Mouse (Mus musculus) small intestine, adult 2 months (tissue): ENCODE measurements around the gene Rbm3. TPM values are rescaled to one million over a fixed set of nuclear protein-coding genes. Genes with fewer than 3 reads are reported as not detected.

ENCODE experiments used
- H3K27ac ChIP-seq: fragments of 200-500 bp; 2 replicates; pipeline ENCODE4 v1.5.1; 2012; ENCODE audit warnings: low read depth, low read length, control low read depth, inconsistent platforms; ENCODE audit not compliant: insufficient read depth
- H3K27me3 ChIP-seq: fragments of 200-500 bp; 2 replicates; pipeline ENCODE4 v1.6.1; 2012; ENCODE audit warnings: mild to moderate bottlenecking, moderate library complexity, low read length, inconsistent platforms; ENCODE audit not compliant: control insufficient read depth, insufficient read depth
- H3K36me3 ChIP-seq: fragments of 200-500 bp; 2 replicates; pipeline ENCODE4 v1.6.1; 2012; ENCODE audit warnings: mild to moderate bottlenecking, low read length, control low read depth, inconsistent platforms; ENCODE audit not compliant: control insufficient read depth, insufficient read depth
- H3K4me1 ChIP-seq: fragments of 200-500 bp; 2 replicates; pipeline ENCODE4 v1.6.1; 2012; ENCODE audit warnings: low read length, inconsistent platforms, mixed read lengths; ENCODE audit not compliant: control insufficient read depth, insufficient read depth, insufficient read length
- H3K4me3 ChIP-seq: fragments of 200-500 bp; 2 replicates; pipeline ENCODE4 v1.5.1; 2012; ENCODE audit warnings: low read depth, mild to moderate bottlenecking, control low read depth, inconsistent platforms, low read length, moderate library complexity
- CTCF ChIP-seq: fragments of 200-500 bp; IDR thresholded peaks from 2 replicates; pipeline ENCODE4 v1.5.1; 2012; ENCODE audit warnings: low read depth, mild to moderate bottlenecking, control low read depth, inconsistent platforms, low read length, moderate library complexity, mixed read lengths; ENCODE audit not compliant: insufficient replicate concordance, insufficient read length; ENCODE audit errors: extremely low read depth
- POLR2A ChIP-seq: fragments of 200-500 bp; IDR thresholded peaks from 2 replicates; pipeline ENCODE4 v1.6.1; 2012; ENCODE audit warnings: low read depth, mild to moderate bottlenecking, control low read depth, inconsistent platforms, low read length, moderate library complexity
- WGBS: fragments of 180-500 bp; shearing (Covaris S2); methylation state at CpG from one replicate; pipeline ENCODE4 v1.1.7; 2018; 5-methylcytosine and 5-hydroxymethylcytosine counted together
- polyA plus RNA-seq: library from polyadenylated mRNA; depleted of rRNA; stranded (reverse); fragments of >200 nt; gene quantifications from 2 replicates; pipeline ENCODE4 v1.2.3, GENCODE M21; 2012

Gene Rbm3
- polyA plus RNA-seq, 1 experiment = 31.7 TPM

GRCm38 (mm10) chrX:8125235-8125634 lies 20.4 kb downstream of the Rbm3 start:
- Histone ChIP-seq H3K4me3 (no peak overlapping the region), H3K36me3 (peaks cover 31% of the 10 kb centered on the region), H3K27me3 (no peaks in the 10 kb centered on the region), H3K4me1 (no peaks in the 10 kb centered on the region), H3K27ac (no peak overlapping the region)
- 83% methylated on average over 7 of the region's 7 CpGs for WGBS
- peak; percentile 32; the same call in 1 of the 2 replicates for TF ChIP-seq CTCF
- no peak for TF ChIP-seq POLR2A

- TF ChIP-seq POLR2A (no peak), CTCF (no peak)
- H3K27me3 ChIP-seq = no peaks in the 10 kb centered on the region
- H3K27ac ChIP-seq = no peak overlapping the region
- no peaks in the 10 kb centered on the region for H3K4me1 ChIP-seq
- WGBS = 85% methylated on average over 6 of the region's 6 CpGs
- H3K36me3 ChIP-seq = peaks cover 24% of the 10 kb centered on the region
- no peak overlapping the region for H3K4me3 ChIP-seq
Measured at GRCm38 (mm10) chrX:8123821-8124470, 21.7 kb downstream of the Rbm3 start.

- H3K4me1 ChIP-seq = peaks cover 4% of the 10 kb centered on the region; the same call in 1 of the 2 replicates
Measured at GRCm38 (mm10) chrX:8117264-8117663, 28.4 kb downstream of the Rbm3 start.

GRCm38 (mm10) chrX:8115275-8115674 lies 30.4 kb downstream of the Rbm3 start:
- H3K4me3 ChIP-seq = no peak overlapping the region
- WGBS = 66% methylated on average over 4 of the region's 4 CpGs
- no peak overlapping the region for H3K27ac ChIP-seq
- H3K4me1 ChIP-seq = peaks cover 4% of the 10 kb centered on the region; the same call in 1 of the 2 replicates
- no peaks in the 10 kb centered on the region for H3K27me3 ChIP-seq
- TF ChIP-seq CTCF (no peak), POLR2A (no peak)
- H3K36me3 ChIP-seq = no peaks in the 10 kb centered on the region

More at GRCm38 (mm10) chrX:8117264-8117663, 28.4 kb downstream of the Rbm3 start:
- Histone ChIP-seq H3K27me3 (no peaks in the 10 kb centered on the region), H3K4me3 (no peak overlapping the region), H3K36me3 (no peaks in the 10 kb centered on the region), H3K27ac (no peak overlapping the region)
- TF ChIP-seq POLR2A = no peak
- TF ChIP-seq CTCF = no peak

- no peaks in the 10 kb centered on the region for H3K4me1 ChIP-seq
- H3K27me3 ChIP-seq = no peaks in the 10 kb centered on the region
- no peak overlapping the region for H3K27ac ChIP-seq
- 89% methylated on average over 3 of the region's 3 CpGs for WGBS
- TF ChIP-seq CTCF (no peak), POLR2A (no peak)
- H3K36me3 ChIP-seq = no peaks in the 10 kb centered on the region
- no peak overlapping the region for H3K4me3 ChIP-seq
Measured at GRCm38 (mm10) chrX:8105019-8105418, 40.7 kb downstream of the Rbm3 start.

- no peaks in the 10 kb centered on the region for H3K27me3 ChIP-seq
Measured at GRCm38 (mm10) chrX:8102213-8102668, 43.4 kb downstream of the Rbm3 start.

GRCm38 (mm10) chrX:8101017-8101416 lies 44.7 kb downstream of the Rbm3 start:
- Histone ChIP-seq H3K36me3 (no peaks in the 10 kb centered on the region), H3K27ac (no peak overlapping the region), H3K27me3 (no peaks in the 10 kb centered on the region), H3K4me3 (no peak overlapping the region), H3K4me1 (peaks cover 2% of the 10 kb centered on the region; the same call in 1 of the 2 replicates)
- no peak for TF ChIP-seq CTCF
- TF ChIP-seq POLR2A = no peak
- WGBS = 50% methylated on average over 3 of the region's 3 CpGs

More at GRCm38 (mm10) chrX:8102213-8102668, 43.4 kb downstream of the Rbm3 start:
- 59% methylated on average over 7 of the region's 7 CpGs for WGBS
- Histone ChIP-seq H3K4me3 (no peak overlapping the region), H3K36me3 (no peaks in the 10 kb centered on the region), H3K4me1 (peaks cover 2% of the 10 kb centered on the region; the same call in 1 of the 2 replicates), H3K27ac (no peak overlapping the region)
- TF ChIP-seq POLR2A (no peak), CTCF (no peak)

GRCm38 (mm10) chrX:8099435-8099834 lies 46.2 kb downstream of the Rbm3 start:
- no peaks in the 10 kb centered on the region for H3K36me3 ChIP-seq
- H3K27ac ChIP-seq = peak overlapping the region; percentile 53
- H3K27me3 ChIP-seq = no peaks in the 10 kb centered on the region
- WGBS = 19% methylated on average over 4 of the region's 4 CpGs
- no peak for TF ChIP-seq CTCF
- TF ChIP-seq POLR2A = no peak
- H3K4me3 ChIP-seq = no peak overlapping the region
- H3K4me1 ChIP-seq = peaks cover 2% of the 10 kb centered on the region; the same call in 1 of the 2 replicates
